Mouse (Mus musculus) subcutaneous adipose tissue, adult 2 months (tissue): ENCODE data around the gene Tars2. TPM values are rescaled to one million over a fixed set of nuclear protein-coding genes. Genes with fewer than 3 reads are reported as not detected.

ENCODE experiments used
- polyA plus RNA-seq: library from polyadenylated mRNA; depleted of rRNA; stranded (reverse); fragments of >200 nt; gene quantifications from 2 replicates; pipeline ENCODE4 v1.2.3, GENCODE M21; 2012; ENCODE audit warnings: low replicate concordance; rRNA removed

The Tars2 gene
- polyA plus RNA-seq: 30.9 and 43.4 TPM in 2 replicates

GRCm38 (mm10) chr3:95760106-95760505, at the start of gene Tars2:
TSS of gene Tars2 (minus strand) at chr3:95760206.

GRCm38 (mm10) chr3:95739353-95740104, 20.5 kb downstream of the Tars2 start, which contains the start of gene Ecm1:
TSS of gene Ecm1 (minus strand) at chr3:95739569.

Other genes starting within 250 kb of the Tars2 start
- 26.9 and 63.6 TPM in 2 replicates for gene Ctss, start 233.4 kb downstream of the Tars2 start, polyA plus RNA-seq
- gene Hormad1, start 200.5 kb downstream of the Tars2 start, polyA plus RNA-seq: not detected in 2 replicates
- 8.7 and 12.1 TPM in 2 replicates for gene Golph3l, start 171.3 kb downstream of the Tars2 start, polyA plus RNA-seq
- gene Ensa, start 135.2 kb downstream of the Tars2 start, polyA plus RNA-seq: 12.2 and 18.1 TPM in 2 replicates
- 33.3 and 71.8 TPM in 2 replicates for gene Mcl1, start 101.4 kb downstream of the Tars2 start, polyA plus RNA-seq
- gene Adamtsl4, start 72.3 kb downstream of the Tars2 start, polyA plus RNA-seq: 21.6 and 36.6 TPM in 2 replicates
- 371 and 414 TPM in 2 replicates for gene Ecm1, start 20.6 kb downstream of the Tars2 start, polyA plus RNA-seq
- gene Rprd2, start 58.7 kb upstream of the Tars2 start, polyA plus RNA-seq: 13.0 and 20.9 TPM in 2 replicates
- 11.2 and 18.3 TPM in 2 replicates for gene Prpf3, start 95.7 kb upstream of the Tars2 start, polyA plus RNA-seq
- 99.3 and 137 TPM in 2 replicates for gene Mrps21, start 111.3 kb upstream of the Tars2 start, polyA plus RNA-seq
- gene Ciart, start 122.0 kb upstream of the Tars2 start, polyA plus RNA-seq: 3.8 and 5.0 TPM in 2 replicates
- 14.4 and 27.4 TPM in 2 replicates for gene BC028528, start 131.8 kb upstream of the Tars2 start, polyA plus RNA-seq
- 111 and 138 TPM in 2 replicates for gene Aph1a, start 133.8 kb upstream of the Tars2 start, polyA plus RNA-seq
- 0.75 and 2.7 TPM in 2 replicates for gene Car14, start 144.5 kb upstream of the Tars2 start, polyA plus RNA-seq
- gene Anp32e, start 169.0 kb upstream of the Tars2 start, polyA plus RNA-seq: 9.5 and 23.5 TPM in 2 replicates
- gene Plekho1, start 235.8 kb upstream of the Tars2 start, polyA plus RNA-seq: 62.6 and 132 TPM in 2 replicates